Mouse (Mus musculus) brain, embryonic 14.5 days (tissue): ENCODE measurements at regions not wholly inside any gene's neighbourhood (a gene's known extent, or its start where the extent isn't known, plus 50 kb on each side); places are given as distances from the start of the nearest gene placed in this dataset.

Experiments
- DNase-seq: peaks from one replicate; pipeline ENCODE4 v3.0.0-alpha.2; 2011; ENCODE audit warnings: low read depth
- CTCF ChIP-seq: fragments of 200-500 bp; IDR thresholded peaks from 2 replicates; pipeline ENCODE4 v1.5.1; 2012; ENCODE audit warnings: inconsistent platforms, mild to moderate bottlenecking, moderate library complexity, borderline replicate concordance; ENCODE audit not compliant: insufficient read depth, insufficient read length; ENCODE audit errors: extremely low read depth
- POLR2A ChIP-seq: fragments of 200-500 bp; IDR thresholded peaks from 2 replicates; pipeline ENCODE4 v1.6.1; 2012; ENCODE audit warnings: mild to moderate bottlenecking, inconsistent platforms, borderline replicate concordance; ENCODE audit not compliant: poor library complexity, insufficient read depth, insufficient read length, severe bottlenecking; ENCODE audit errors: extremely low read depth

- TF ChIP-seq CTCF = no peak
- no peak for TF ChIP-seq POLR2A
- peak; percentile 79 for DNase-seq
Observed at GRCm38 (mm10) chr15:49335523-49336040, 4549.1 kb upstream of the Gm7489 start.

- TF ChIP-seq POLR2A (no peak), CTCF (no peak)
- no peak for DNase-seq
Observed at GRCm38 (mm10) chr15:49347029-49347428, 4537.7 kb upstream of the Gm7489 start.

GRCm38 (mm10) chr15:49356107-49356506 lies 4528.6 kb upstream of the Gm7489 start:
- no peak for DNase-seq
- TF ChIP-seq POLR2A (no peak), CTCF (no peak)

GRCm38 (mm10) chr15:49395966-49396365 lies 4488.7 kb upstream of the Gm7489 start:
- no peak for TF ChIP-seq POLR2A
- peak; percentile 73 for DNase-seq

GRCm38 (mm10) chr15:49413665-49414064 lies 4471.0 kb upstream of the Gm7489 start:
- no peak for TF ChIP-seq CTCF
- no peak for TF ChIP-seq POLR2A
- no peak for DNase-seq

- no peak for DNase-seq
- no peak for TF ChIP-seq POLR2A
- TF ChIP-seq CTCF = no peak
Observed at GRCm38 (mm10) chr15:49451310-49451709, 4433.4 kb upstream of the Gm7489 start.

GRCm38 (mm10) chr15:49484582-49484981 lies 4400.1 kb upstream of the Gm7489 start:
- peak; percentile 15 for DNase-seq

GRCm38 (mm10) chr15:49492836-49493235 lies 4391.9 kb upstream of the Gm7489 start:
- TF ChIP-seq CTCF = peak; percentile 30; the same call in 1 of the 2 replicates
- TF ChIP-seq POLR2A = no peak
- DNase-seq = peak; percentile 15

More at GRCm38 (mm10) chr15:49484582-49484981, 4400.1 kb upstream of the Gm7489 start:
- TF ChIP-seq POLR2A = no peak

- no peak for TF ChIP-seq POLR2A
- no peak for TF ChIP-seq CTCF
- DNase-seq = peak; percentile 55
Observed at GRCm38 (mm10) chr15:49501821-49502220, 4382.9 kb upstream of the Gm7489 start.
